Mouse (Mus musculus) MEL (cell line): ENCODE measurements at regions not wholly inside any gene's neighbourhood (a gene's known extent, or its start where the extent isn't known, plus 50 kb on each side); places are given as distances from the start of the nearest gene placed in this dataset.

Experiments used
- CHD1 ChIP-seq: IDR thresholded peaks from 2 replicates; pipeline ENCODE4 v1.6.1; 2012; ENCODE audit warnings: low read depth, mild to moderate bottlenecking, inconsistent platforms, low read length, improper control_type of control experiment
- E2F4 ChIP-seq: IDR thresholded peaks from 2 replicates; pipeline ENCODE4 v1.6.1; 2011; ENCODE audit warnings: low read depth, low read length, improper control_type of control experiment, borderline replicate concordance
- EP300 ChIP-seq, 2 experiments: IDR thresholded peaks; 2 replicates each; pipeline ENCODE4 v1.6.1; 2011; ENCODE audit warnings: improper control_type of control experiment in 2 of 2, low read length in 2 of 2, low read depth in 1 of 2, mild to moderate bottlenecking in 1 of 2
- JUND ChIP-seq: IDR thresholded peaks from 2 replicates; pipeline ENCODE4 v1.6.1; 2011; ENCODE audit warnings: low read depth, mild to moderate bottlenecking, improper control_type of control experiment, low read length
- NELFE ChIP-seq: IDR thresholded peaks from 2 replicates; pipeline ENCODE4 v1.6.1; 2011; ENCODE audit warnings: low read depth, low read length, improper control_type of control experiment
- POLR2A ChIP-seq, 2 experiments: IDR thresholded peaks; 2 replicates each; pipeline ENCODE4 v1.6.1; 2011 to 2012; ENCODE audit warnings: low read length in 2 of 2, mild to moderate bottlenecking in 2 of 2, control low read depth in 1 of 2, improper control_type of control experiment in 1 of 2, low read depth in 1 of 2, moderate library complexity in 1 of 2; ENCODE audit not compliant: control insufficient read depth in 1 of 2, insufficient read depth in 1 of 2, poor library complexity in 1 of 2
- RAD21 ChIP-seq: IDR thresholded peaks from 2 replicates; pipeline ENCODE4 v1.6.1; 2011; ENCODE audit warnings: mild to moderate bottlenecking, low read depth, low read length, improper control_type of control experiment
- SIN3A ChIP-seq: IDR thresholded peaks from 2 replicates; pipeline ENCODE4 v1.6.1; 2012; ENCODE audit warnings: low read length, improper control_type of control experiment, inconsistent platforms
- ZC3H11A ChIP-seq: IDR thresholded peaks from 2 replicates; pipeline ENCODE4 v1.6.1; 2012; ENCODE audit warnings: low read depth, mild to moderate bottlenecking, inconsistent platforms, low read length, improper control_type of control experiment

- TF ChIP-seq CHD1, result no peak
- TF ChIP-seq RAD21, result no peak
- TF ChIP-seq JUND, result no peak
- TF ChIP-seq POLR2A (IDR thresholded peaks at IDR 0.05; ENCODE audit: control insufficient read depth in 1 of 2, insufficient read depth in 1 of 2, low read depth in 1 of 2, low read length in 2 of 2, poor library complexity in 1 of 2), result no peak
- no peak for TF ChIP-seq E2F4
- no peak for TF ChIP-seq ZC3H11A
- no peak for TF ChIP-seq NELFE
- no peak for TF ChIP-seq SIN3A
- no peak for TF ChIP-seq EP300 (IDR thresholded peaks at IDR 0.05; ENCODE audit: low read depth in 1 of 2, low read length in 2 of 2)
These were observed 174.0 kb downstream of the Wdr11 start for GRCm38 (mm10) chr7:129765681-129766080.
